Mouse (Mus musculus): ENCODE results near the gene Prmt1. TPM values are rescaled to one million over a fixed set of nuclear protein-coding genes. Genes with fewer than 3 reads are reported as not detected.
A peak's percentile ranks its signal among the peaks of the same experiment; 100 is the strongest.

The Prmt1 gene
- total RNA-seq, 2 experiments from 2014 or later = 113 to 147 TPM

DNA sequence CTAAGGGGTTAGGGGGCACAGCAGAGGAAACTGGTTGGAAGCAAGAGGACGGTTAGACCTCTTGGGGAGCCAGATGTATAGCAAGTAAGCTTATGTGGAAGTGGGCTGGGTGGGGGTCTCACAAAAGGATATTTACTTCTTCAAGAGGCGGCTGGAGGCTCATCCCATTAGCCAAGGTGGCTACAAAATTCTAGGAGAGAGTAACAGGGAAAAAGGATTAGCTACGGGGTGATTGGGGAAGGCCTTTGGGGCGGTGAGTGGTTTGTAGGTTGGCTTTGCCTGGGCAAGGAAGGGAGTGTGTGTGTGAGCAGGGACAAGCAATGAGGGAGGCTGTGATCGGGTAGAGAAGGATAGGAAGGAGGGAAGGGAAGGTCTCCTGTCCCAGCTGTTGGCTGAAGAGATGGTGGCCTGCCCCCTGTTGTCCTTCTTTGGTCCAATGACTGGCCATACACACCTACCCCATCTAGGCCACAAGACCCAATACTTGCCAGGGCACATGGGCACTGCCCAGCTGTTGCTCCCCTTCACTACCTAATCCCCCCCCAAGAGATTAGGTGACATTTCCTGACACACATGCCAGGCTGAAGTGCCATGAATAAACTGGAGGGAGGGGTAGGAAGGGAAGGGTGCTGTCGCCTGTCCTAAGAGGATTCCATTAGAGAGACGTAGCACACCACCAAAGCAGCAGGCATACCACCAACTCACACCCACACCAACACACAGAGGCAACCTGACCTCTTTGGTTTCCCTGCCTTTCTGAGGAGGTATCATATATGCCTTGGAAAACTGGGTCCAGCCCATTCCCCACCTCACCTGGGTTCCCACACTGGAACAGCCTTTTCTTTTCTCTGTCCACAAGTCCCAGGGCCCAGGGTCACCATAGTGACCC lies 2.2 kb downstream of the Prmt1 start:
- ATAC-seq (replicated peaks; ENCODE audit: poor library complexity) = no peak

GRCm38 (mm10) chr7:44983085-44983484 lies 3.3 kb downstream of the Prmt1 start:
- ATAC-seq (replicated peaks; ENCODE audit: poor library complexity) = peak; percentile 38

- ATAC-seq (replicated peaks; ENCODE audit: poor library complexity) = no peak
Measured at GRCm38 (mm10) chr7:44981539-44981938, 4.8 kb downstream of the Prmt1 start.

DNA sequence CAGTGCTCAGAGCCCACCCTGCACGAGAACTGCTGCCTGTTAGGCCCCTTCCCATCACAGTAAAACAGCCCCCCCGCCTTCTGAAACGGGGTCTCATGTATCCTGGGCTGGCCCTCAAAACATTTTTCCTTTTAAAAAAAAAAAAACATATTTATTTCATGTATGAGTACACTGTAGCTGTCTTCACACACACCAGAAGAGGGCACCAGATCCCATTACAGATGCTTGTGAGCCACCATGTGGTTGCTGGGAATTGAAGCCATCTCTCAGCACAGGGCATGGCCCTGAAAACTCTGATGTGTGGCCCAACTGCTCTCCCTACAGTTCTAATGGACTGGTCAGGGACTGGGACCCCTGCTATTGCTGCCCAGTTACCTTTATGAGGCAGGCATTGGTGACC lies 8.1 kb downstream of the Prmt1 start:
- no peak for ATAC-seq (replicated peaks; ENCODE audit: poor library complexity)

DNA sequence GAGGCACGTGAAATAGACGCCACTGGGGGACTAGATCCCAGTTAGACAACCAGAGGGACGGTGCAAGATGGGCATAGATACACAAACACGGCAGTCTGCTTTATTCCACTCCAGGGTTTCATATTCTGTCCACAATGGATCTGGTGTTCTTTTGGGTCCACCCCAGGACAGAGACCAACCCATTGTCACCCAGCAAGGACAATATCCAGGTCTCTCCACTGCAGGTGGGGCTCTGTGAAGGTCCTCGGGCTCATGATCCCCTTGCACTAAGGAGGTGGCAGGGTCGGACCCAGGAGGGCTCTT lies 11.3 kb downstream of the Prmt1 start:
- ATAC-seq (replicated peaks; ENCODE audit: poor library complexity) = no peak

DNA sequence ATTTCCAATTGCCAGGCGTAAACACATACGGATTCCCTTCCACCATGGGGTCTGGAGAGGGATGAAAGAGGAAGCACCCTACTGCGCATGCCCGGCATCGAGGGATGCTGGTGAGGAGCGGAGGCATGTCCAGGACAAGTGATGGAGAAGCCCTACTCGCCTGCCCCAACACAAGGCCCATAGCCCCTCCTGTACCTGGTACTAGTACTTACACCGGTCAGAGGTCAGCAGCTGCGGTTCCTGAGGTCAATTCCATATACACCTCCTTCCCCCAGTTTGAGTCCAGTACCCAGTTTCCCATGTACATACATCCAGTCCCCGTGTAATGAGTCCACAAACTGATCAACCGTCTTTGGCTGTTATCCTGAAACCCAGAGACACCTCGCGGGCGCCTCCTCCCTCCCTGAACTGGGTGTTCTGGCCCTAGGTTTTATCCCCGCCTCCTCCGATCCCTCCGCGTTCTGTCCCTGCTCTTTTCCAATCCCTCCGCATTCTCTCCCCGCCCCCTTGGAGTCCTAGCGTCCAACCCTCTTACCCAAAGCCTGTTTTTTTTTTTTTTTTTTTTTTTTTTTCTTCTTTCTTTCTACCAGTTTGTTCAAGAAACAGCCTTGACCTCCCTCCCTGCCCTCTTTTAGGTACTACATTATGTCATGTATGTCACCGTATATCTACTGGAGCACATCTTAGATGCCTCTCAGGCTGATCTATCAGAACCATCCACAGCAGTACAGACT lies 11.8 kb downstream of the Prmt1 start, which contains the start of gene Cpt1c:
Gene Cpt1c (minus strand): TSS at position 469 of the 734 bp plus-strand sequence.
- peak; percentile 84 for ATAC-seq (replicated peaks; ENCODE audit: poor library complexity)

- no peak for ATAC-seq (replicated peaks; ENCODE audit: poor library complexity)
Measured at GRCm38 (mm10) chr7:44973415-44974130, 12.8 kb downstream of the Prmt1 start.

GRCm38 (mm10) chr7:44971142-44971541 lies 15.2 kb downstream of the Prmt1 start:
- no peak for ATAC-seq (replicated peaks; ENCODE audit: poor library complexity)

GRCm38 (mm10) chr7:44970231-44970691 lies 16.1 kb downstream of the Prmt1 start:
- ATAC-seq (replicated peaks; ENCODE audit: poor library complexity) = peak; percentile 72

GRCm38 (mm10) chr7:44966638-44967037 lies 19.7 kb downstream of the Prmt1 start:
- ATAC-seq (replicated peaks; ENCODE audit: poor library complexity) = no peak

GRCm38 (mm10) chr7:44965975-44966374 lies 20.4 kb downstream of the Prmt1 start:
- no peak for ATAC-seq (replicated peaks; ENCODE audit: poor library complexity)

DNA sequence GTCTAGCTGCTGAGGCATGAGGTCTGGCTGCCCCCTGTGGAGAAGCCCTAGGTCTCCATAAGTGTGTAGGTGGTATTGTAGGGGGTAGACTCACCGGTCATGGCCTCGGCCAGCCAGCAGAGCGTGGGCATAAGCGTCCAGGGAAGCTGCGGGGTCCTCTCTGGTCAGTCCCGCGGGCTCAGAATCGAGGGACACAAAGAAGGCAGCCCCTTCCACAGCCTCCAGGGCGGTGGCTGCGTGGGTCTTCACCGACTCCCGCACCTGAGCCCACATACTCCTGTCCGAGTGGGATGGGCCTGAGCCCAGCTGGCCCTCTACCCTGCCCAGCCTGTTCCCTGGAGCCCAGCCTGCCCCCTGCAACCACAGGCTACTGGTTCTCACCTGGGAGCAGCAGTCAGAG lies 21.4 kb downstream of the Prmt1 start:
- ATAC-seq (replicated peaks; ENCODE audit: poor library complexity) = no peak

- 0 out of 2 replicates have a peak, but pooled peaks have one; percentile 14 for ATAC-seq (replicated peaks; ENCODE audit: poor library complexity)
Measured at GRCm38 (mm10) chr7:44962831-44963230, 23.5 kb downstream of the Prmt1 start.

GRCm38 (mm10) chr7:44962337-44962736 lies 24.0 kb downstream of the Prmt1 start:
- no peak for ATAC-seq (replicated peaks; ENCODE audit: poor library complexity)

GRCm38 (mm10) chr7:44960512-44960910 lies 25.9 kb downstream of the Prmt1 start:
- ATAC-seq (replicated peaks; ENCODE audit: poor library complexity) = no peak

DNA sequence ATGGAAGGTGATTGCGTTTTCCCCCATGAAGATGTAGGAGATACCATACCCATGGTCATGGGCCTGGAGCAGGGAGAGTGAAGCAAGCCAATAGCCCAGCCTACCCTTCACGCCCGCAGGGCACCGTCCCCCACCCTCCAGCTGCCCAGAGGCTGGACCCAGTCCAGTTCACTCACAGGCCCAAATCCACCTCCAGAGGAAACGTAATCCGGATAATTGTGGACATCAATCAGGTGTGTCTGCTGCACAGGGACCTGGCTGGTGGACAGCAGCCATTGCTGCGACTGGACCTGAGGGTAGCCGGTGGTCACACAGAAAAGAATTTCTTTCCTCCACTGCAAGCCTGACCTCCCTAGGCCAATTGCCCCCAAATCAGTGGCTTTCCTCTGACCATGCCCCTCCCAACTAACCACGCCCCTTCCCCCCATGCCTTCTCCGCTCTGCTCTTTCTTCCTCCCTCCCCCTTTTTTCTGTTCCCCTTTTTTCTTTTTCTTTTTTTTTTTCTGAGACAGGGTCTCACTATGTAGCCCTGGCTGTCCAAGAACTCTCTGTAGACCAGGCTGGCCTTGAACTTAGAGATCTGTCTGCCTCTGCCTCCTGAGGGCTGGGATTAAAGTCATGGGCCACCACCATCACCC lies 26.4 kb downstream of the Prmt1 start:
- peak; percentile 32; the same call in 1 of the 2 replicates for ATAC-seq (replicated peaks; ENCODE audit: poor library complexity)

GRCm38 (mm10) chr7:44959281-44959680 lies 27.1 kb downstream of the Prmt1 start:
- ATAC-seq (replicated peaks; ENCODE audit: poor library complexity) = no peak

DNA sequence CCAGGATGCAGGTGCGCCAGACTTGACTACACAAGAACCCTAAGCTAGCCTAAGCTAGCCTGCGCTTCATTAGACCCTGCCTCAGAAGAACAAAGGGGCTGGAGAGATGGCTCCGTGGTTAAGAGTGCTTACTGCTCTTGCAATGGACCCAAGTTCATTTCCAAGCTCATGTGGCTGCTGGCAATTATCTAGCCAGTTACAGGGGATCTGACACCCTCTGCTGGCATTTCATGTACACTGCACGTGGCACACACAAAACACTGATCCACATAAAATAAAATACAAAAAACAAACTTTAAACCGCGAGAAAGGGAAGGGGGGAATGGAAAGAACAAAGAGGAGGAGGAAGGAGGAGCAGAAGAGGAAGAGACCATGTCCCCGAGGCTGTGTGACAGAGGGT lies 28.2 kb downstream of the Prmt1 start:
- ATAC-seq (replicated peaks; ENCODE audit: poor library complexity) = peak; percentile 66

GRCm38 (mm10) chr7:44957183-44957835 lies 29.1 kb downstream of the Prmt1 start:
- ATAC-seq (replicated peaks; ENCODE audit: poor library complexity) = no peak

DNA sequence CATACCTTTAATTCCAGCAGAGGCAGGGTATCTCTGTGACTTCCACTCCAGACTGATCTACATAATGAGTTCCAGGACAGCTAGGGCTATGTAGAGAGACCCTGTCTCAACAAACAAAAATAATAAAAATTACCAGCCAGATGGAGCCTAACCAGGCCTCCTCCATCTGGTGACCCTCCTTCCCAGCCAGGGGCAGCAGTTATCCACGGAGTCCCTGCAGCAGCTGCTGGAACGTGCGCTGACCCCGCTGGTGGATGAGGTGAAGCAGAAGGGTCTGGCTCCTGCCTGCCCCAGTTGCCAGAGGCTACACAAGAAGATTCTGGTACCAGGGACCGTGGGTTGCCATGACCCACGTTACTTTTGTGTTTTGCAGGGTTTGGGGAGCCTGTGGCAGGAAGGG lies 30.1 kb downstream of the Prmt1 start:
- ATAC-seq (replicated peaks; ENCODE audit: poor library complexity) = no peak
